Mouse (Mus musculus): ENCODE measurements around the gene Plekhb1. TPM values are rescaled to one million over a fixed set of nuclear protein-coding genes. Genes with fewer than 3 reads are reported as not detected.

The Plekhb1 gene
- polyA plus RNA-seq (2017; shearing (Covaris generic)): under 1 TPM; 0.35 to 0.86 TPM

GRCm38 (mm10) chr7:100662231-100662630, at the start of gene Plekhb1:
Plekhb1 (minus strand) TSS chr7:100662414.

GRCm38 (mm10) chr7:100706143-100706841, 44.1 kb upstream of the Plekhb1 start, which contains the start of gene Fam168a:
Fam168a (plus strand) TSS chr7:100706635.

GRCm38 (mm10) chr7:100608130-100608741, 54.0 kb downstream of the Plekhb1 start, which contains the start of gene Mrpl48:
Mrpl48 (minus strand) TSS chr7:100608301.

GRCm38 (mm10) chr7:100607214-100608129, 54.7 kb downstream of the Plekhb1 start, which contains the start of gene Rab6a:
Rab6a (plus strand) TSS chr7:100607410.

Other genes with a start within 250 kb of the Plekhb1 start
- under 1 TPM; 0.11 to 0.29 TPM for gene Ucp3, start 189.4 kb downstream of the Plekhb1 start, polyA plus RNA-seq (2017; shearing (Covaris generic))
- 1,000 to 10,000 TPM; 1,882 to 2,125 TPM for gene Ucp2, start 169.1 kb downstream of the Plekhb1 start, polyA plus RNA-seq (2017; shearing (Covaris generic))
- gene Dnajb13, start 147.5 kb downstream of the Plekhb1 start, polyA plus RNA-seq (2017; shearing (Covaris generic)): 10 to 100 TPM in 1 of 2 experiments, 1 to 10 TPM in 1; 8.0 to 23.0 TPM
- gene Coa4, start 125.3 kb downstream of the Plekhb1 start, polyA plus RNA-seq (2017; shearing (Covaris generic)): 10 to 100 TPM; 21.6 to 22.7 TPM
- gene Rab6a, start 55.0 kb downstream of the Plekhb1 start, polyA plus RNA-seq (2017; shearing (Covaris generic)): 10 to 100 TPM; 52.1 to 55.9 TPM
- 10 to 100 TPM; 45.5 to 62.9 TPM for gene Mrpl48, start 54.1 kb downstream of the Plekhb1 start, polyA plus RNA-seq (2017; shearing (Covaris generic))
- 10 to 100 TPM; 16.2 to 23.7 TPM for gene Fam168a, start 44.2 kb upstream of the Plekhb1 start, polyA plus RNA-seq (2017; shearing (Covaris generic))
- 10 to 100 TPM; 22.4 to 23.5 TPM for gene Relt, start 201.0 kb upstream of the Plekhb1 start, polyA plus RNA-seq (2017; shearing (Covaris generic))

All from activated CD4-positive, CD25-positive, alpha-beta regulatory T cell (primary cell).